Mouse (Mus musculus) cortical plate, adult 2 months (tissue): Measurements from ENCODE around the gene Gm17018.

ENCODE experiments used
- CTCF ChIP-seq: fragments of 200-500 bp; IDR thresholded peaks from 2 replicates; pipeline ENCODE4 v1.5.1; 2011; ENCODE audit warnings: mild to moderate bottlenecking, control low read depth, low read length; ENCODE audit not compliant: insufficient read depth; ENCODE audit errors: extremely low read depth
- POLR2A ChIP-seq: fragments of 200-500 bp; IDR thresholded peaks from 2 replicates; pipeline ENCODE4 v1.6.1; 2011; ENCODE audit warnings: mild to moderate bottlenecking, low read length, control low read depth; ENCODE audit not compliant: insufficient read depth; ENCODE audit errors: extremely low read depth

DNA sequence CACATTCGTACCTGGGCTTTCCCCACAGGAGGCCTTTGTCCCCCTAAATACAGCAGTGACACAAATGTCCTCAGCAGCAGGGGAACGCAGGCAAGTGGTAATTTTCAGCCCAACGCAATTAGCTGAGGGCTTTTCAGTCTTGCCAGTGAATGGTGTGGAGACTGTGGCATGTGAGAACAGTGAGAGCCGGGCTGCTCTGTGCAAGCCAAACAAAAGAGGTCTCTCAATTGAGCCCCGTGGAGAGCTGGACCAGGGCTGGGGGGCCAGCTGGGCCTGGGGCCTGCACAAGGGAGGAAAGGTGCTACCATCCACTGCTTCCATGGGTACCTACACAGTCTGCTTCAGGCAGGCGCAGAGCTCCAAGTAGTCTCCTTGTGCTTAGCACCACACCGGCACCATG, 47.1 kb downstream of the Gm17018 start:
- TF ChIP-seq CTCF (no peak), POLR2A (no peak)
